Mouse (Mus musculus): ENCODE data around the gene Gm13101. TPM values are rescaled to one million over a fixed set of nuclear protein-coding genes. Genes with fewer than 3 reads are reported as not detected.

Gm13101 gene
- not detected in 2 replicates for polyA plus RNA-seq (2012; rRNA removed)

GRCm38 (mm10) chr4:143966850-143967249, at the start of gene Gm13101:
Gene Gm13101, minus strand, starts transcription at chr4:143966950.

GRCm38 (mm10) chr4:143994269-143994668, 27.5 kb upstream of the Gm13101 start, which contains the start of gene Pramef17:
Gene Pramef17, minus strand, starts transcription at chr4:143994369.

GRCm38 (mm10) chr4:143950916-143951315, 15.8 kb downstream of the Gm13101 start, which contains the start of gene Pramef25:
Gene Pramef25, minus strand, starts transcription at chr4:143951016.

Other genes with a start within 250 kb of the Gm13101 start
- not detected in 2 replicates for gene Gm13078, start 247.5 kb downstream of the Gm13101 start, polyA plus RNA-seq (2012; rRNA removed)
- not detected in 2 replicates for gene Gm13023, start 177.6 kb downstream of the Gm13101 start, polyA plus RNA-seq (2012; rRNA removed)
- not detected in 2 replicates for gene Gm13084, start 150.9 kb downstream of the Gm13101 start, polyA plus RNA-seq (2012; rRNA removed)
- gene Gm13103, start 120.5 kb downstream of the Gm13101 start, polyA plus RNA-seq (2012; rRNA removed) = not detected in 2 replicates
- not detected in 2 replicates for gene Pramef6, start 66.6 kb downstream of the Gm13101 start, polyA plus RNA-seq (2012; rRNA removed)
- gene Pramef25, start 15.9 kb downstream of the Gm13101 start, polyA plus RNA-seq (2012; rRNA removed) = not detected in 2 replicates
- gene Pramef17, start 27.4 kb upstream of the Gm13101 start, polyA plus RNA-seq (2012; rRNA removed) = not detected in 2 replicates
- not detected in 2 replicates for gene Pramel4, start 92.2 kb upstream of the Gm13101 start, polyA plus RNA-seq (2012; rRNA removed)
- gene Gm13102, start 139.5 kb upstream of the Gm13101 start, polyA plus RNA-seq (2012; rRNA removed) = not detected in 2 replicates
- not detected in 2 replicates for gene Oog3, start 195.7 kb upstream of the Gm13101 start, polyA plus RNA-seq (2012; rRNA removed)
- gene Oog2, start 223.8 kb upstream of the Gm13101 start, polyA plus RNA-seq (2012; rRNA removed) = not detected in 2 replicates
- not detected in 2 replicates for gene C87977, start 246.4 kb upstream of the Gm13101 start, polyA plus RNA-seq (2012; rRNA removed)